Mouse (Mus musculus): ENCODE results near the gene Creb3.
"Not testable (repeated sequence)": the region's sequence is repeated elsewhere in the genome, so short reads cannot be mapped to it uniquely, and the experiment has no call there.

Gene Creb3

DNA sequence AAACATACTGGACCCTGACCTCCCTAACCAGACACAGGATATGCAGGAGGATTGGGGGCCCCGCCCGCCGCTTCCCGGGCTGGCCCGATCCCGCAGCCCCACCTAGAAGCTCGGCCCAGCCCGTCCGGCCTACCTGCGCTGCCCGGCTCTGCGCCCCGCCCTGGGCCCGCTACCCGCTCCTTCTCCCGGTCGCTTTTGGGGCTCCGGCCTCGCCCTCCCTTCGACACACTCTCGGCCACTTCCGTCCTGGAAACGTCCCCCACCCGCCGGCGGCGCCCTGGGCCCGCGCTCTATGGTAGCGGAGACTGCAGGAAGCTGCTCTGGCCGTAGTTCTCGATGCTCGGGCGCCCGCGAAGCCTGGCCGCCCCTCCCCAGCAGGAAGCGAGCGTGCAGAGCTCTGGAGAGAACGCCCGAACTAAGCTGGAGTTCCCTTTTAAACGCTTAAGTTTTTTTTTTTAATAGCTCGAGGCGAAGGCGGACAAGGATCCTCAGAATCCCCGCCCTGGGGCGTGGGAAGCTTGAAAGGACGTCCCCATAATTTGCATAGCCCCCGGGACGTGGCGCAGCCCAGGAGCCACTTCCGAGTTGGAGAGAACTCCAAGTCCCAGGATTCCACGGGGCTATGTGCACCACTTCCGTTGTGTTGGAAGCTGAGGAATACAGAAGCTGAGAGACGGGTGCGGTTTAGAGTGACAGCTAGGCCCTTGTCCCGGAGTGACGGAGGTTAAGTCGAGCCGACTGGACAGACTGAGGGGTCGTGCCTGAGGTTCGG lies at the start of gene Creb3, which contains the start of gene Tln1:
Gene Creb3, plus strand, starts transcription at position 336 of the 772 bp plus-strand sequence.
Gene Tln1, minus strand, starts transcription at position 695 of the 772 bp plus-strand sequence.
- peak; percentile 97 for DNase-seq (ENCODE audit: low read depth, low spot score)

DNA sequence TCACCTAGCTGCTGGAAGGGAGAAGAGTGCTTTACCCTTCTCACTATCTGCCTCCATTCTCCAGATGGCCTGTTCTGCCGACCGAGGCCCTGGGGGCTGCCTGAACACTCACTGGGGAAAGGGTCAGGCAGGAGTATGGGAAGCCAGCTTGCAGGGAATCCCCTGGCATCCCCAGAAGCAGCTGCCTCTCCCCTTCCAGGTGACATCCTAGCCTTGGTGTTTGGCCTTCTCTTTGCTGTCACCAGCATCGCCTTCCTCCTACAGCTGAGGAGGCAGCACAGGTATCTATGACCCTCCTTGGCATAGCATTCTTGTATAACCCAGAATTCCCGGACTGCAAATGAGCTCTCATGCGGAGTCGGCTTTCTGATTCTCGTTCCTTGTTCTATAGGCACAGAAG lies 49.5 kb upstream of the Creb3 start:
- DNase-seq (ENCODE audit: low read depth, low spot score): no peak

DNA sequence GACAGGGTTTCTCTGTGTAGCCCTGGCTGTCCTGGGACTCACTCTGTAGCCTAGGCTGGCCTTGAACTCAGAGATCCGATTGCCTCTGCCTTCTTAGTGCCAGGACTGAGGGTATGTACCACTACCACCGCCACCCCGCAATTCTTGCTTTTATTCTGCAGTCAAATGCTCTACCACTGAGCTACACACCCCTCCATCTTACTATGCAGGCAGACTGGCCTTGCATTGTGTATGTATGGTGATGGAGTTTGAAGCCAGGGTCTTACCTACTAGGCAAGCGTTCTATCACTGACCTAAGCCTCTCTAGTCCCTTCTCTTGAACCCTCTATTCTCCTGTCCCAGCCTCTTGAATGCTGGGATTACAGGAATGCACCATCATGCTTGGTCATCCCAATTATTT lies 48.8 kb upstream of the Creb3 start:
- no peak for DNase-seq (ENCODE audit: low read depth, low spot score)

DNA sequence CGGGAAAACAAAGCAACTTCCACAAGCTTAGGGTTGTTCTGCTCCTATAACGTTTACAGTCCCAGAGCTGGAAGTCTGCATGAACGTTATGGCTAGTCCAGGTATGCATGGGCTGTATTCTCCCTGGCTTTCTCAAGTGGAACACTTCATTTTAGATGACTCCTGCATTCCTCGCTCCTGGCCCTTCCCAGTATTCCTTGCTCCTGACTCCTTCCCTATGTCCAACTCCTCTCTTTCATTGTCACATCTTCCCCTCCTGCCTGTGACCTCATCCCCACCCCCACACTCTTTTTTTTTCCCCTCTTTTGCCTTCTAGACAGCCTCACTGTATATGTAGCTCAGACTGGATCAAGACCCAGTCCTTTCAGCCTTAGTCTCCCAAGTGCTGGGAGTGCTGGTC lies 48.3 kb upstream of the Creb3 start:
- DNase-seq (ENCODE audit: low read depth, low spot score): no peak

DNA sequence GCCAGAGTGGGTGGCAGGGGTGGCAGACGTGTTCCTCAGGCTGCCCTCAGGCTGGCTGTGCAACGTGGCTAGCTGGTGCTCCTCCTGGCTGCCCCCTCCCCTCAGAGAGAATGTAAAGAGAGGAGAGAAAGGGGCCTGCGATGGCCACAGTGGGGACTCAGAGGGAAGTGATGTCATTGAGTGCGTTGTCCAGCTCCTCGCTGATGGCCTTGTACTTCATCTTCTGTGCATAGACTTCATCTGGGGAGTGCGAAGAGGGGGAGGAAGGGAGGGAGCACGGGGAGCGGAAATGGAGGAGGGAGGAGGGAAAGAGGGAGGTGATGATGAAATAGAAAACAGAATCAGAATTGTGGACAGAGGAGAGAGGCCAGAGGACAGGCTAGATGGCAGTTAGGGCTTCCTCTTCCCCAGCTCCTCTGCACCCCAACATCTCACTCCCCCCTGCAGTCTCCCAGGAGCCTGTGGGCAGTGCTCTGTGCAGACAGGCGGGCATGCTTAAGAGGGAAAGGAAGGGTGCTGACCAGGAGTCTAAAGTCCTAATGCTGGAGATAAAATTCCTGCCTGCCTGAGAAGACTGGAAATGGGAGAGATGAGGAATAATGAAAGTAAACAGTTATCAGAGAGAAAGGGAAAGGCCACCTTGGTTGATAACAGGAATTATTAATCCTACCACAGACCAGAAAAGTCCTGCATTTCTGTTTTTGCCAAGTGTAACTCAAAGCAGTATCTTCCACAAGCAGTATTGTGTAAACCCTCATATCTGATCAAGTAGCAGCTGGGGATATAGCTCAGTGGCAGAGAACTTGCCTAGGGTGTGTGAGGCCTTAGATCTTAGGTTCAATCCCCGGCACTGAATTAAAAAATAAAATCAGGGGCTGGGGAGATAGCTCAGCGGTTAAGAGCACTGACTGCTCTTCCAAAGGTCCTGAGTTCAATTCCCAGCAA lies 46.1 kb upstream of the Creb3 start:
- no peak for DNase-seq (ENCODE audit: low read depth, low spot score)

DNA sequence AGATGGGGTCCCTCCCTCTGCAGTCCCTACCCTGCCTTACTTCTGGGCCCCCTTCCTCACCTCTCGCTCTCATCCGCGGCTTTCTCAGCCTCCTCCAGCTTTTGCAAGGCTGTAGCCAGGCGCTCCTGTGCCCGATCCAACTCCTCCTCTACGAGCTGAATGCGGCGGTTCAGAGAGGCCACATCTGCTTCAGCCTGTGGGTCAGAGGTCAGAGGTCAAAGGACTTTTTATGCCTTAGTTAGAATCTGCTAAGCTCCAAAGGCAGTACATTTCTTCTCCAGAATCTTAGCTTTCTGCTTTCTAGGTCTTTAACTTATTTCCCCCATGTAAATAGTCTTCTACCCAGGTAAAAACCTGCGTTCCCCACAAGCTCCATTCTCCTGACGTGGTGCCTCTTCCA lies 42.6 kb upstream of the Creb3 start:
- DNase-seq (ENCODE audit: low read depth, low spot score): no peak

DNA sequence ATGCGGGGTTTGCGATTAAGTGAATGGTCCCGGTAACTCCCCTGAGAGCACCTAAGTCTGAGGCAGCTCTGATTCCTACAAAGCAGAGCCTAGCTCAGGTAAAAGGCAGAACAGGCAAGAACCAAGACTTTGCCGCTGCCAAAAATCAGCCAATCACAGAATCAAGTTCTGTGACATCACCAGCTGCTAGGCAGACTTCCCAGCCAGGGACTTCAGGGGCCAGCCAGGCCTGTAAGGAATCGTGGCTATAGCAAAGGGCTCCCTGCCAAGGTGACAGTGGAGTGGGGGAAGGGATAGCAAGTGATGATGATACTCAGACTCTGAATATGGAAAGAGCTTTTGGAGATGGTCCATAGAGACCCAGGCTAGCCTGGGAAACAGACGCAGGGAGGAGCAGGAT lies 42.2 kb upstream of the Creb3 start:
- peak; percentile 76 for DNase-seq (ENCODE audit: low read depth, low spot score)

DNA sequence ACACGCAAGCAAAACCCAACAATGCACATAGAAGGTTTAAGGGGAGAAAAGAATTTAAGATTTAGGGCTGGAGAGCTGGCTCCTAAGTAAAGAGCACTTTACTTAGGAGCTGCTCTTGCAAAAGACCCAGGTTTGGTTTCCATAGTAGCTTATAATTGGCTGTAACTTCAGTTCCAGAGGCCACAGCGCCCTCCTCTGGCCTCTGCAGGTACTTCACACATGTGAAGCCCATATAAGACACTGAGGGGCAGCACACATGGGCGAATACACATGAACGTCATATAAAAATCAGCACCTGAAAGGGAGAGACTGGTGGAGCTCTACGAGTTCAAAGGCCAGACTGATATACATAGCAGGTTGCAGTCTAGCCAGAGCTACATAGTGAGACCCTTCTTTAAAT lies 34.3 kb upstream of the Creb3 start:
- DNase-seq (ENCODE audit: low read depth, low spot score): peak; percentile 59

DNA sequence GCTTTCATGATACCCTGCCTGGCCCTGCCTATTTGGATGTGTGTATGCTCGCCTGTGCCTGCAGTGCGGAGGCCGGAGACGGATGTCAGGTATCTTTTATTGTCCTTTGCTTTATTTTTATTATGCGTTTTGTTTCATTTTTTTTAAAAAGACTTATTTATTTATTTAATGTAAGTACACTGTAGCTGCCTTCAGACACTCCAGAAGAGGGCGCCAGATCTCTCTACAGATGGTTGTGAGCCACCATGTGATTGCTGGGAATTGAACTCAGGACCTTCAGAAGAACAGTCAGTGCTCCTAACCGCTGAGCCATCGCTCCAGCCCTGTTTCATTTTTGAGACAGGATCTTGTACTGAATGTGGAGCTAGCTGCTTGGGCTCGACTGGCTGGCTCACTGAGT lies 33.6 kb upstream of the Creb3 start:
- DNase-seq (ENCODE audit: low read depth, low spot score): peak; percentile 37

DNA sequence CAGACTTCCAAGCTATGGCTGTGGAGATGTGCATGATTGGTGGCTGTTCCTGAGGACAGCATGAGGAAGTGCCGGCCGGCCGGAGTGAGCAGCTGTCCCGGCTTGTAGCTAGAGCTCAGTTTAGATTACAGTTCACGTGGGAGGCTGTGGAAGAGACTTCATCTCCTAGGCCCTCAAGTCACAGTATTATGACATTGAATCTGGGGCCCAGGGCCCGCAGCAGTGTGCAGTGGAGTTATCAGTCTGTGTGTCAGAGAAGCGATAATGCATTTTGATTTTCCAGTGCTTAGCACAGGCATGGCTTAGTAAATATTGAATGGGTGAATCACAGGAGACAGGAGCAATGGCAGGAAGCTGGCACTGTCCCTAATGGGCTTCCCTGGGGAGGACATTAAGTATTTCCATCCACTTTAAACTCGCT lies 32.0 kb upstream of the Creb3 start:
- no peak for DNase-seq (ENCODE audit: low read depth, low spot score)

DNA sequence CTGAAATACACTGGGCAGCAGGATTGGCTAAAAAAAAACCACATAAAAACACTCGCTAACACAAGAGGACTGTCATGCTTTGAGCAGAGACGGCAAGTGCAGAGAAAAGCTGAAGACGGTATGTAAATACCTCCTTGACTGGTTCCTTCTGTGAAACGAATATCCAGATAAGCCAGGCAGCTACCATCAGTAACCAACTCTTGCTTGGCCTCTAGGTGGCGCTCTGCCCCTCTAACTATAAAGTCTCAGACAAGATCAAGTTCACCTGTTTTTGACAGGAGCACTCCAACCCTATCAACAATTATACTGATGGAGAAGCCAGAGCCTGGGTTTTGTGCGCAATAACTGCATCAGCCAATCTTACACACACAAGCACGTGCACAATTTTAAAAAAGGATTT lies 31.6 kb upstream of the Creb3 start:
- peak; percentile 81 for DNase-seq (ENCODE audit: low read depth, low spot score)

DNA sequence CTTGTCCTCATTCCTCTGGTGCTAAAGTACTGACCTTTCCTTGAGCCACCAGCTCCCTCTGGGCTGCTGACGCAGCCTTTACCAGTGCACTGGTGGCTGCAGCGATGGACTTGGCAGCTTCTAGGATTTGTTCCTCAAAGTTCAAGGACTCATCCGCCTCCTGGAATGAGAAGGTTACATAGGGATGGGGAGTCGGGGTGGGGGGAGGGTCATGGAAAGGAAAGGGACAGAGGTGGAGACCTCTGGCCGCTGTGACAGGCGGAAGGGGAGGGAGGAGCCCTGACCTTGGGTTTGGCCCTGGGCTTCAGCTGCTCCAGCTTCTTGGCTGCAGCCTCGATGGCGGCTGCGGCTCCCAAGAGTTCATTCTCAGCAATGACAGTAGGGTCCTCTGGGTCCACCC lies 28.9 kb upstream of the Creb3 start:
- no peak for DNase-seq (ENCODE audit: low read depth, low spot score)

DNA sequence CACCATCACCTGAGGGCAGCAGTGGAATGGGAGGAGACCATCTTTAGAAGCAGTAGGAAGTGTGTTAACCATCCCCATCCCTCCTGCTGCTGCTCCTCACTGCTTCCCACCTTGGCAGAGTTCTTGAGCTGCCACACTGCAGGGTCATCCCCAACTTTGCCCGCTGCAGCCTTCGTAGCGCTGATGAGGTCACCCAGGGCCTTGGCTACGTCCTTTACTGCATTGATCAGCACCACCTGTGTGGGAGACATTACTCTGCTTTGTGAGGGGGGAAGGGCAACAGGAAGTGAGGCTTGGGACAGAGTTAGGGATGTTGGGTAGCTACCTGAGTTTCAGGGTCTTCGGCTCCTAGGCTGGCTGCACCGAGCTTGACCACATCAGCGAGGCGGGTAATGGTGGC lies 26.5 kb upstream of the Creb3 start:
- no peak for DNase-seq (ENCODE audit: low read depth, low spot score)

DNA sequence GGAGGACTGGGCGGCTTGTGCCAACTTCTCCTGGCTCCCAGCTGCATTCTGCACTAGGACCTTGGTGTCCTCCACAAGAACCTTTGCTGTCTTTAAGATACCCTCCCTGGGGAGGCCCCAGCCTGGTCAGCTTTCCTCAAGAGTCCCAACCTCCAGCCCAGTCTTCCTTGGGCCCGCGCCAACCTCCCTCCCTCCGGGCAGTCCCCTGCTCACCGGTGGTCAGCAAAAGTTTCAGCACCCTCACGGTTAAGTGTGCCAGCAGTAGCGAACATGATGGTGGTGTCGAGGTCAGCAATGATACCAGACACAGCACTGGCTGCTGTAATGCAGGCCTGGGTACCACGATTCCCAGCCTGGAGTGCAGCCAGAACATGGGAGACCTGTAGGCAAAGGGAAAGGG lies 26.1 kb upstream of the Creb3 start:
- DNase-seq (ENCODE audit: low read depth, low spot score): no peak

DNA sequence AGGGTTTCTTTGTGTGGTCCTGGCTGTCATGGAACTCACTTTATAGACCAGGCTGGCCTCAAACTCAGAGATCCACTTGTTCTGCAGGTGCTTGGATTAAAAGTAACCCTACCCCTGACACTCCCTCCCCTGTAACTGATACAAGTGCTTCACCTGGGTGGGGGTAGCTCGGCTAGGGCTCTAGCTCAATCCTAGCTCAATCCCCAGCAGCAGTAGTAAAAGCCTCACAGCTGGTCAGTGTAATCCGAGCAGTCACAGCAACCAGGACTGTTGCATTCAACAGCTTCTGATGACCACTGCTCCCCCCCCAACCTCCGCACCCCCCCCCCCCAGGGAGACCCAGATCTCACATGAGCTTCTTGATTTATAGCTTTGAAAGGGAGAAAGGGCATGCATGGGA lies 20.1 kb upstream of the Creb3 start:
- DNase-seq (ENCODE audit: low read depth, low spot score): no peak

DNA sequence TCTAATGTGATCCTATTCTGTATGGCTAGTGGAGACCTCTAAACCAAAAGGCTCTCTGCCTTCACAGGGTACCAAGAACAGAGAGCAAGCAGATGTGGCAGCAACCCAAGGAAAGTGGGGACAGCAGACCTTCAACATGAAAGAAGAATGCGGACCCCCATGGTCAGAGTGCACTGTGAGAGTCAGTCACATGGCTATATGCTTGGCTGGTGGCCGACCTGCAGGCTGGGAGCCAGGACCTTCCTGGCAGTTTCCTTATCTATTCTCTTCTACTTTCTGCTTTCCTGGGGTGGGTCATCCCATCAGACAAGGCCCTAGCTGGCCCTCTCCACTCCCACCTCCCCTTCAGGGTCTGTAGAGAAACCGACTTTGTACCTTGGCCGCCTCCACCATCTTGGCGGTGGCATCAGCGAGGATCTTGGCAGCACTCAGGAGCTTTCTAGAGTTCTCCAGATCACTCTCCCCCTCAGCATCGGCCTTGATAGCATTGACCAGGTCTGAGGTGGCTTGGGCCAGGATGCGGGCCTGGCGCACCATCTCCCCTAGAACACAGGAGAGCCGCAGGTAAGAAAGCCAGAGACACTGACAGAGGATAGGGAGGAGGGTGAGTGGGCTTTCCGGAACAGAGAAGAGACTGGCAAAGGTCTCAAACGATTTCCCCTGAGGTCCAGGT lies 15.6 kb upstream of the Creb3 start:
- DNase-seq (ENCODE audit: low read depth, low spot score): no peak

DNA sequence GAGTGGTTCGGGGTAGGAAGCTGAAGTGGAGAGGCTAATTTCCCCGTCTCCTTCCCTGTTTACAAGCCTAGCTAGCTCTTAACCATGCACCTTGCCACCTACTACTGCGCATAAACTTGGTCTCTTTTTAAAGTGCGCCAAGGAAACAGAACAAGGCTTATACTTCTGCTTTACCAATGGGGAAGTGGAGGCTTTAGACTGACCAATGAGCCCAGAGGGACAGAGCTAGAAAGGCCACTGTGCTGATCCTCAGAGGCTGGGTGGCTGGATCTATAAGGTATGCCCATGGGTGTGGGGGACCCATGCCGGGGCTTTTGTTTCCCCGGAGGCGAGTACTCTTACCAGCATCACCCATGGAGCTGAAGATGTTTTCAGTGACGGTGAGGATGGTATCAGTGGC lies 15.0 kb upstream of the Creb3 start:
- no peak for DNase-seq (ENCODE audit: low read depth, low spot score)

DNA sequence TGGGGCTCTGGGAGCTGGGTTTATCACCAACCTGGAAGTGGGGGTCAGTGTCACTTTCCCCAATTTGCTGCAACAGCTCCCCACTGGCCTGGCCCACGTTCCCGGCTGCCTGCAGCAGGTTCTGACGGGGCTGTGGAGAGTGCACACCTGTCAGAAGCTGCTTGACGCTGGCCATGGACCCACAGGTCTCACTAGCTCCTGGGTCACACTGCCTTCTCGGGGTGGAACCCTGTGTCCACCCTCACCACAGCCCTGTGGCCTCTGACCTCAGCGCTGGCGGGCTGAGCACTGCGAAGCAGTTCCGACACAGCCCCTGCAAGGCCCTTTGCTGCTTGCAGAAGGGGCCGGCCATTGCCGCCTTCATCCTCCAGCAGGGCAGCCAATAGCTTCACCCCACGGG lies 13.1 kb upstream of the Creb3 start:
- no peak for DNase-seq (ENCODE audit: low read depth, low spot score)

DNA sequence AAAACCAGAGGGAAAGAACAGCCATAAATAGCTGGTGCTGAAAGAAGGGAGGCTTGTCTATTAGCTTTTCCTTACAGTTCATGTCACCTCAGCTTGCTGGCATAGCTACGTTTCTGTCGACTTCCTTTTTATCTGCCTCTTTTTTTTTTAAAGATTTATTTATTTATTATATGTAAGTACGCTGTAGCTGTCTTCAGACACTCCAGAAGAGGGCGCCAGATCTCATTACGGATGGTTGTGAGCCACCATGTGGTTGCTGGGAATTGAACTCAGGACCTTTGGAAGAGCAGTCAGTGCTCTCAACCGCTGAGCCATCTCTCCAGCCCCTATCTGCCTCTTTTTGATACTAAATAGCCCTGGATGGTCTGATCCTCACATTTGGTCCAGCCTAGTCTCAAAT lies 10.3 kb upstream of the Creb3 start:
- DNase-seq (ENCODE audit: low read depth, low spot score): not testable (repeated sequence)

DNA sequence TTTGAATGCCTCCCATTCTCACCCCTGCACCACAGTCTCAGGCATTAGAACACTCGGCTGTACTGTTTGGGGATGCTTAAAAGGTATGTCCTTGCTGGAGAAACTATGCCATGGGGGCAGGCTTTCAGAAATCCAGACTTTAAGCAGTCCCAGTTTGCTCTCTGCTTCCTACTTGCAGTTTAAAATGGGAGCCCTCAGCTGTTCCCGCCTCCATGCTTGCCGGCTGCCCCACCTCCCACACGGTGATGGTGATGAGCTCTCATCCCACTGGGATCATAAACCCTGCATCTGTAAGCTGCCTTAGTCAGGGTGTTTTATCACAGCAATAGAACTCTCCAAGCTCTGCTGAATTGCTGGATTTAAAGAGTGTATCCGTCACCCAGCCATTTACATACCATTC lies 9.7 kb upstream of the Creb3 start:
- no peak for DNase-seq (ENCODE audit: low read depth, low spot score)

DNA sequence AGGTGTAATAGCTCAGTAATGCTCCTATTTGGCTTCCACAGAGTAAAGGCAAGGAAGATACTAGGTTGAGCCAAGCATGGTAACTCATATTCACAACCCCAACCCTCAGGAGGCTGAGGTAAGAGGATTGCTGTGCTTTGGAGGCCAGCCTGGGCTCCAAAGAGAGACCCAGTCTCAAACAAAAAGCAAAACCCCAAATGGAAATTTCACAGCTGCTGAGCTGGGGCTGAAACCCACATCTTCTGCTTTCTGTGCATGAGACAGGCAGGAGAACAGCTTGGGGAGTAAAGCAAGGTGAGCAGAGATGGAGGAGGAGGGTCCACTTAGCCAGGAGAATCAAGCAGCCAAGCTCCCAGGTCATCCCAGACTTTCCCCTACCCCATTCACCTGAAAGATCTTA lies 8.2 kb upstream of the Creb3 start:
- DNase-seq (ENCODE audit: low read depth, low spot score): no peak

DNA sequence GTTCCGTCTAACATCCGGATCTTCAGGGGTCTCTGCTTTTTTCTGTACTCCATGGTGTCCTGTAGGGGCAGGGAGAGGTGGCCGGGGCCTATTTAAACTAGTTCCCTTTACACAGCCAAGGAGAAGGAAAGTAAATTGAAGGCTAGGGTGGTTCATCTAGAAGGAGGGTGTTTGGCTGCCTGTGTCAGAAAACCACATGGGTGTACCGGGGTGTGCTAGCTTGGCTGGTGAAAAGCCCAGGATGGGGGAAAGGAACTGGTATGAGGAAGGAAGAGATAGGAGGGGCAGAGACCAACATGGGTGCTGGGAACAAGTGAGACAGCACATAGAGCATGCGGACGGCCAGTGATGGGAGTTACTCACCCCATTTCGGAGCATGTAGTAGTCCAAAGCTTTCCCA lies 6.2 kb upstream of the Creb3 start:
- no peak for DNase-seq (ENCODE audit: low read depth, low spot score)

Measured in A20 (cell line).